Mouse (Mus musculus) liver, postnatal 0 days (tissue): ENCODE data around the gene Ppp5c. TPM values are rescaled to one million over a fixed set of nuclear protein-coding genes. Genes with fewer than 3 reads are reported as not detected.
A peak's percentile ranks its signal among the peaks of the same experiment; 100 is the strongest.

Source experiments
- ATAC-seq: fragments of 200-750 bp; cut with Nextera tagmentation; 2 replicates; pipeline ENCODE4 v1.8.0; 2017; ENCODE audit warnings: mild to moderate bottlenecking, moderate library complexity
- DNase-seq: peaks from one replicate; pipeline ENCODE4 v3.0.0-alpha.2; 2016
- H3K27ac ChIP-seq: fragments of 300-500 bp; sonication (generic); 2 replicates; pipeline ENCODE4 v1.5.1; 2014; ENCODE audit warnings: antibody characterized with exemption, moderate library complexity, mild to moderate bottlenecking, low read depth
- H3K27me3 ChIP-seq: fragments of 300-500 bp; sonication (generic); 2 replicates; pipeline ENCODE4 v1.6.1; 2014; ENCODE audit warnings: low read length, control low read depth, mixed read lengths; ENCODE audit not compliant: insufficient read depth
- H3K36me3 ChIP-seq: fragments of 300-500 bp; sonication (generic); replicated peaks from 2 replicates; pipeline ENCODE4 v1.6.1; 2014; ENCODE audit warnings: mild to moderate bottlenecking, control low read depth, low read length, moderate library complexity, mixed read lengths; ENCODE audit not compliant: insufficient read depth
- H3K4me1 ChIP-seq: fragments of 300-500 bp; sonication (generic); 2 replicates; pipeline ENCODE4 v1.6.1; 2014; ENCODE audit warnings: antibody characterized with exemption, mild to moderate bottlenecking, control low read depth; ENCODE audit not compliant: insufficient read depth
- H3K4me2 ChIP-seq: fragments of 300-500 bp; sonication (generic); 2 replicates; pipeline ENCODE4 v1.6.1; 2014; ENCODE audit warnings: low read depth, mild to moderate bottlenecking, low read length, moderate library complexity, mixed read lengths
- H3K4me3 ChIP-seq: fragments of 300-500 bp; sonication (generic); 2 replicates; pipeline ENCODE4 v1.5.1; 2014; ENCODE audit warnings: low read depth, low read length
- H3K9ac ChIP-seq: fragments of 300-500 bp; sonication (generic); replicated peaks from 2 replicates; pipeline ENCODE4 v1.6.1; 2014; ENCODE audit warnings: mild to moderate bottlenecking, moderate library complexity
- H3K9me3 ChIP-seq: fragments of 300-500 bp; sonication (generic); 2 replicates; pipeline ENCODE4 v1.6.1; 2016; ENCODE audit warnings: mild to moderate bottlenecking, control low read depth, low read length, mixed read lengths
- CTCF ChIP-seq: sonication (generic); IDR thresholded peaks from 2 replicates; pipeline ENCODE4 v1.5.1; 2016; ENCODE audit warnings: antibody characterized with exemption, low read depth
- EP300 ChIP-seq: IDR thresholded peaks from 2 replicates; pipeline ENCODE4 v1.6.1; 2016; ENCODE audit warnings: antibody characterized with exemption, low read depth, mild to moderate bottlenecking
- WGBS: fragments of 180-500 bp; shearing (Covaris S2); extraction: QIAGEN DNeasy Blood & Tissue Kit; methylation state at CpG from one replicate; pipeline ENCODE4 v1.1.7; 2014; ENCODE audit not compliant: insufficient replicate concordance; 5-methylcytosine and 5-hydroxymethylcytosine counted together
- polyA plus RNA-seq: library from polyadenylated mRNA; unstranded; fragments of >200 nt; fragmentation: Nextera tagmentation; extraction: Ambion mirVana; gene quantifications from 2 replicates; pipeline ENCODE4 v1.2.1, GENCODE M21; 2015

Ppp5c gene
- polyA plus RNA-seq, 1 experiment from 2014 or later = 32.1 TPM

DNA sequence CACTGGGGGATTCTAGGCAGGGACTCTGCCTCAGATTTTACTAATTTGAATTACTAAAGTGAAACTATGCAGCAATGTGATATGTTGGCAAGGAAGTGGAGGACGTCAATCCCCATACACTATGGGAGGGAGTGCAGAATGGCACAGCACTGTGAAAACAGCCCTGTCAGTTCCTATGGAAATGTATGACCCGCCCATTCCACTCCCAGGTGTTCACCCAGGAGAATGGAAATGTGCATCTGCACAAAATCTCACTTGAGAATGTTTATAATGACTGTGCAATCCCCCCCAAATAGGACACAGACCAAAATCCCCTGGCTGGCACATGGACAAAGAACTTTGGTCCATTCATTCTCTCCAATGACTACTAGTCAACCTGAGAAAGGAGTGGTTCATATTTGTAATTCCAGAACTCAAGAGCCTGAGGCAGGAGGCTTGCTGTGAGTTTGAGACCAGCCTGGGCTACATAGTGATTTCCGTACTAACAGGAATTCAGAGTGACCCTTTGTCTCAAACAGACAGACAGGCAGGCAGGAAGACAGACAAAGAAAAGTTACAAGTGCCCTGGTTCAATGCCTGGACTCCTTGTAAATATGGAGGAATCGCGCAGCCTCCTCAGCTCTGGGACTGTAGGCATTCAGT, 19.4 kb upstream of the Ppp5c start:
- H3K36me3 ChIP-seq = peaks cover 74% of the 10 kb centered on the region
- H3K27me3 ChIP-seq = no peaks in the 10 kb centered on the region
- H3K4me3 ChIP-seq = no peak overlapping the region
- DNase-seq (peak; percentile 4), ATAC-seq (no peak)
- H3K9me3 ChIP-seq = no peaks in the 10 kb centered on the region
- H3K4me1 ChIP-seq = no peaks in the 10 kb centered on the region
- H3K9ac ChIP-seq = no peak overlapping the region
- H3K4me2 ChIP-seq = no peak overlapping the region
- no peak overlapping the region for H3K27ac ChIP-seq
- WGBS = 90% methylated on average over 5 of the region's 5 CpGs
- TF ChIP-seq CTCF (no peak), EP300 (no peak)

DNA sequence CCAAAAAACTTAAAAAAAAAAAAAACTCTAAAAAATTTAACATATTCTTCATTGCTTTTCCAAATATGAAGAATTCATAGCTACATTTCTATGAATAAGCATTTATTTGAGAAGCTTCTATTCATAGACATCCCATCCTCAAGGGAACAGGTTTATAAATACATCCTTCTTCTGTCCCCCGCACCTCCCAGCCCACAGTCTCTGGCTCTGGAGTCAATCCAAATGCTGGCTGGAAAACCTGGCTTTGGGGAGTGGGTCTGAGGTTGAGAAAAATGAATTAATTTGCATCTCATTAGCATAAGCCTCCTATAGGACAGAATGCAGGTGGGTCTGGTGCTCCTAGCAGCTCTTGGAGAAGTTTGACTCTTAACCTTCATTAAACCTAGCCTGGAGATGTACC, 18.0 kb upstream of the Ppp5c start:
- Histone ChIP-seq H3K36me3 (peaks cover 75% of the 10 kb centered on the region), H3K9me3 (no peaks in the 10 kb centered on the region)
- DNase-seq = no peak

GRCm38 (mm10) chr7:17039373-17039772, 11.6 kb upstream of the Ppp5c start:
- ATAC-seq = no peak
- no peak for DNase-seq
- H3K27ac ChIP-seq = no peak overlapping the region
- 86% methylated on average over 7 of the region's 7 CpGs for WGBS
- H3K27me3 ChIP-seq = no peaks in the 10 kb centered on the region
- H3K9me3 ChIP-seq = no peaks in the 10 kb centered on the region
- peaks cover 87% of the 10 kb centered on the region for H3K36me3 ChIP-seq
- H3K4me2 ChIP-seq = no peak overlapping the region
- H3K4me1 ChIP-seq = no peaks in the 10 kb centered on the region
- no peak overlapping the region for H3K4me3 ChIP-seq
- TF ChIP-seq EP300 (no peak), CTCF (no peak)
- no peak overlapping the region for H3K9ac ChIP-seq

More for the DNA sequence above, 18.0 kb upstream of the Ppp5c start:
- H3K27ac ChIP-seq = no peak overlapping the region
- H3K4me1 ChIP-seq = no peaks in the 10 kb centered on the region
- no peak overlapping the region for H3K4me2 ChIP-seq
- H3K4me3 ChIP-seq = no peak overlapping the region
- TF ChIP-seq CTCF = no peak
- no peak for TF ChIP-seq EP300
- H3K9ac ChIP-seq = no peak overlapping the region
- 97% methylated on average over 1 of the region's 1 CpGs for WGBS
- no peak for ATAC-seq
- H3K27me3 ChIP-seq = no peaks in the 10 kb centered on the region

DNA sequence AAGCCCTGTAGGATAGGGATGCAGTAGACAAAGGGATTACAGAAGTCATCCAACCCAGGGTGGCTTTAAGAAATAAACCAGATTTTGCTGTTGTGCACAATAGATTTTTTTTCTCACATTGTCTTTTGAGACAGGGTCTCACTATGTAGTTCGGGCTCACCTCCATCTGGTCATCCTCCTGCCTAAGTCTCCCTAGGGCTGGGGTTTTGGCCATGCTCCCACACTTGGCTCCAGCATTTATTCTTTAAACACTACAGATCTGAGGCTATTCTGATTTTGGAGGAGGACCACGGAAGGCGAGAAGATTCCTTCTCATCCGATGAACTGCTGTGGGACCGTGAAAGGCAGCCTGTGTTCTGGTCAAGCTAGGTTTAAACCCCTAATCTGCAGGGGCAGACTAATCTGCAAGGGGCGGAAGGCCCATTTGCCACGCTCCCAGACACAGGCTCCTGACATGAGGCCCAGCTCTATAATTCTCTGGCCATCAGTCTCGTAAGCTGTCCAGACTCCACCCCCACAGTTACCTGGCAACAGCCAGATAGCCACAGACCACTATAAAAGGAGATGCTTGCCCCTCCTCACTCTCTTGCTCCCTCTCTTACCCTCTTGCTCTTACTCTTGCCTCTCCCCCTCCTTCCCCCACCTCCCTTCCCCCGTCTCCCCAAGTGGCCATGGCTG, 10.4 kb upstream of the Ppp5c start:
- Histone ChIP-seq H3K36me3 (peaks cover 84% of the 10 kb centered on the region), H3K9me3 (no peaks in the 10 kb centered on the region)
- 83% methylated on average over 9 of the region's 9 CpGs for WGBS

GRCm38 (mm10) chr7:17030239-17030638, 2.5 kb upstream of the Ppp5c start:
- DNase-seq (no peak), ATAC-seq (no peak)
- Histone ChIP-seq H3K27me3 (no peaks in the 10 kb centered on the region), H3K9ac (no peak overlapping the region), H3K27ac (peak overlapping the region; percentile 36; the same call in 1 of the 2 replicates), H3K36me3 (peaks cover 33% of the 10 kb centered on the region), H3K4me3 (no peak overlapping the region), H3K4me1 (peaks cover 26% of the 10 kb centered on the region), H3K9me3 (no peaks in the 10 kb centered on the region), H3K4me2 (no peak overlapping the region)
- WGBS = 73% methylated on average over 7 of the region's 7 CpGs
- no peak for TF ChIP-seq CTCF

More for the DNA sequence above, 10.4 kb upstream of the Ppp5c start:
- Histone ChIP-seq H3K27ac (no peak overlapping the region), H3K27me3 (no peaks in the 10 kb centered on the region), H3K4me3 (no peak overlapping the region), H3K4me1 (no peaks in the 10 kb centered on the region), H3K9ac (no peak overlapping the region), H3K4me2 (no peak overlapping the region)
- no peak for DNase-seq
- TF ChIP-seq EP300 = no peak
- ATAC-seq = no peak

DNA sequence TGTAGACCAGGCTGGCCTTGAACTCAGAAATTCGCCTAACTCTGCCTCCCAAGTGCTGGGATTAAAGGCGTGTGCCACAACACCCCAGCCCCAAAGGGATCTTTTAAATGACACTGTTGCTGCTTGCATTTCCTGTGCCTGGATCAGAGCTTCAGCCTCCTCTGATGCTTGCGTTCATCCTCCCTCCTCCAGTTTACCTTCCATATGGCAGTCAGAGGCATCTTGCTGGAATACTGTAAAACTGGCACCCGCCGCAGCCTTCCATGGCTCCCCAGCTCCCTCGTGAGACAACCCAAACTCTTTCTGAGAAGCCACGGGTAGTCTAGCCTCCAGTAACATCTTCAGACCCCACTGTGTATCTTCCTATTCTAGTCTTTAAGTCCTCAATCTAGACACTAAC, 1.2 kb upstream of the Ppp5c start:
- TF ChIP-seq EP300 (no peak), CTCF (no peak)
- Histone ChIP-seq H3K9ac (no peak overlapping the region), H3K36me3 (peaks cover 23% of the 10 kb centered on the region), H3K27ac (peak overlapping the region; percentile 88), H3K27me3 (no peaks in the 10 kb centered on the region), H3K9me3 (no peaks in the 10 kb centered on the region), H3K4me2 (no peak overlapping the region), H3K4me3 (no peak overlapping the region), H3K4me1 (peaks cover 39% of the 10 kb centered on the region)
- WGBS = 71% methylated on average over 7 of the region's 7 CpGs
- ATAC-seq = no peak
- no peak for DNase-seq
